Mouse (Mus musculus) adrenal gland, adult 10 weeks (tissue): ENCODE results near the gene Polr1d. TPM values are rescaled to one million over a fixed set of nuclear protein-coding genes. Genes with fewer than 3 reads are reported as not detected.

ENCODE experiments used
- polyA plus RNA-seq: library from polyadenylated mRNA; stranded (reverse); fragments of 350-450 nt; fragmentation: Illumina TruSeq; extraction: RNeasy Lipid Tissue Mini Kit (QIAGEN cat#74804); gene quantifications from one replicate; pipeline ENCODE4 v1.2.3, GENCODE M21; 2014; ENCODE audit warnings: low read depth, low replicate concordance

Polr1d gene
- polyA plus RNA-seq, result 97.0 TPM

DNA sequence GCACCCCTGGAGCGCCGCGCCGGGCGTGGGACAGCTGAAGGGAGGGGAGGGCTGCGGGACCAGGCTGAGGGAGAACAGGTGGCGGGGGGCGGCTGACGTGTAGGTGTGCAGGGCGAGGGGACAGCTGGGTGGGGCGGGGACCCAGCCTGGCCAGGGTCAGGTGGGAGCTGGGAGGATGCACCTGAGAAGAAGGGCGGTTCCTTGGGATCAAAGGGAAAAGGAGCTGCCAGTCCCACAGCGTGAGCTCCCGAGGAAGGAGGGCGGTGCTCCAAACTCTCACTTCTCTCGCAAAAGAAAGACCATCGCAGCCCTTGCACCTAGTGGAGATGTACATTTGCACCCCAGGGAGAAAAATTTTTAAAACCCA lies at the start of gene Polr1d:
TSS of gene Polr1d (plus strand) at position 252 of the 367 bp plus-strand sequence.

DNA sequence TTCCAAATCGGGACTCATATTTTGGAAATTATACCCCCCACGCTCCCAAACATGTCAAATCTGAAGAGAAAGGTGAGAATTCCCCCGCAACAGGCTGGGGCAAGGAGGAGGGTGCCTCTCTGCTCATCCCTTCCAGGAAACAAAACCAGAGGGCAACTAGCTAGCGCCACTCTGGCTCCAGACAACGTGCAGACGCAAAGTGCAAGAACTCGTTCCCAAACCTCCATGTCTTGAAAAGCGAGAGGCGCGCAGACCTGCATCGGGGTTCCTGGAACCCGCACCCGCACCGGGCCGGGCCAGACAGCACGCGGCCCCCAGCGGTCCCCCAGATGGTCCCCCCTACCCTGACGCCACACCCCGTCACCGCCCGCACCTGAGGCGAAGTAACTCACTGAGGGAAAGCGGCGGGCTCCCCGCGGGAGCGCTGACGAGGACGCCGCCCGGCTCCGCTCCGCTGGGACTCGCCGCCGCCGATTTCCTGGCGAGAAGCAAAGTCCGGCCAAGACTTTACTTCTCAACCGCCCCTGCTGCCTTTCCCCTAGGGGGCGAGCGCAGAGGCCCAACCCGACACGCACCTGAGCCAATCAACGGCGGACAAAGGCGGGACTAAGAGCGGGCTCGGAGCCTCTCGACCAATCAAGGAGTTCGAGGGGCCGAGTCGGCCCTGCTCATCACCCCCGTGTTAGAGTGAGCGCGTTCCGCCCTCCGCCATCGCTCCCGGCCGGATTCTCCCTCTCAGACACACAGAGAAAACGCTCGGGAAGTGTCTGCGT lies 638 bp upstream of the Polr1d start, which contains the start of gene Lnx2:
TSS of gene Lnx2 (minus strand) at position 561 of the 773 bp plus-strand sequence.

Other genes starting within 250 kb of the Polr1d start
- 251 TPM for gene Rpl21, start 244.2 kb upstream of the Polr1d start, polyA plus RNA-seq
- 1.5 TPM for gene Rasl11a, start 232.0 kb upstream of the Polr1d start, polyA plus RNA-seq
- 23.6 TPM for gene Gtf3a, start 128.4 kb upstream of the Polr1d start, polyA plus RNA-seq
- gene Mtif3, start 113.2 kb upstream of the Polr1d start, polyA plus RNA-seq, result 31.9 TPM
- 17.3 TPM for gene Lnx2, start 464 bp upstream of the Polr1d start, polyA plus RNA-seq
- not detected for gene Gsx1, start 111.6 kb downstream of the Polr1d start, polyA plus RNA-seq
- gene Pdx1, start 192.9 kb downstream of the Polr1d start, polyA plus RNA-seq, result not detected
- gene Cdx2, start 230.2 kb downstream of the Polr1d start, polyA plus RNA-seq, result not detected
- not detected for gene Urad, start 245.4 kb downstream of the Polr1d start, polyA plus RNA-seq